Mouse (Mus musculus) CH12.LX (cell line): ENCODE measurements around the gene Tgds. TPM values are rescaled to one million over a fixed set of nuclear protein-coding genes. Genes with fewer than 3 reads are reported as not detected.
"Not testable (repeated sequence)": the region's sequence is repeated elsewhere in the genome, so short reads cannot be mapped to it uniquely, and the experiment has no call there.

ENCODE experiments used
- DNase-seq: peaks from one replicate; pipeline ENCODE4 v3.0.0-alpha.2; 2013; ENCODE audit errors: extremely low read depth
- H3K27ac ChIP-seq: 2 replicates; pipeline ENCODE4 v1.5.1; 2012; ENCODE audit warnings: low read depth, mild to moderate bottlenecking, control low read depth, moderate library complexity; ENCODE audit not compliant: insufficient read depth
- H3K27me3 ChIP-seq: replicated peaks from 2 replicates; pipeline ENCODE3; 2012; ENCODE audit warnings: inconsistent platforms
- H3K36me3 ChIP-seq, 2 experiments: replicated peaks in 1 of 2; 2 replicates each; pipeline versions ENCODE3 to v1.6.1; 2012; ENCODE audit warnings: inconsistent platforms in 1 of 2, low read length in 1 of 2, mild to moderate bottlenecking in 1 of 2, mixed read lengths in 1 of 2, moderate library complexity in 1 of 2; ENCODE audit not compliant: control insufficient read depth in 1 of 2, insufficient read depth in 1 of 2
- H3K4me1 ChIP-seq, 2 experiments: 2 replicates each; pipeline ENCODE4 v1.6.1; 2012; ENCODE audit warnings: inconsistent platforms in 1 of 2, moderate library complexity in 1 of 2; ENCODE audit not compliant: insufficient read depth in 2 of 2, control insufficient read depth in 1 of 2
- H3K4me2 ChIP-seq: 2 replicates; pipeline ENCODE4 v1.6.1; 2012; ENCODE audit warnings: low read depth, mild to moderate bottlenecking, control low read depth; ENCODE audit not compliant: poor library complexity, insufficient read depth, severe bottlenecking
- H3K4me3 ChIP-seq, 3 experiments: fragments of 150-350 bp in 1 of 3; sonication (generic) in 1 of 3; replicated peaks in 1 of 3; 2 replicates each; pipeline versions ENCODE3 to v1.5.1; 2011 to 2012; ENCODE audit warnings: low read depth in 2 of 3, low read length in 2 of 3, mild to moderate bottlenecking in 2 of 3, moderate library complexity in 2 of 3, control low read depth in 1 of 3, improper control_type of control experiment in 1 of 3, inconsistent platforms in 1 of 3, mixed read lengths in 1 of 3; ENCODE audit not compliant: poor library complexity in 1 of 3
- H3K79me2 ChIP-seq: replicated peaks from 2 replicates; pipeline ENCODE4 v1.6.1; 2012; ENCODE audit warnings: mild to moderate bottlenecking, moderate library complexity; ENCODE audit not compliant: control insufficient read depth, poor library complexity, insufficient read depth, severe bottlenecking; ENCODE audit errors: extremely low read depth
- H3K9ac ChIP-seq: 2 replicates; pipeline ENCODE4 v1.6.1; 2012; ENCODE audit warnings: low read depth, mild to moderate bottlenecking, control low read depth, moderate library complexity; ENCODE audit not compliant: insufficient read depth
- H3K9me3 ChIP-seq: replicated peaks from 2 replicates; pipeline ENCODE3; 2012; ENCODE audit warnings: low read length, inconsistent platforms, mixed read lengths
- BHLHE40 ChIP-seq: IDR thresholded peaks from 2 replicates; pipeline ENCODE4 v1.6.1; 2011; ENCODE audit warnings: mild to moderate bottlenecking, low read depth, low read length, improper control_type of control experiment
- CTCF ChIP-seq, 2 experiments: IDR thresholded peaks in 1 of 2; conservative IDR thresholded peaks in 1 of 2; 2 replicates each; pipeline ENCODE4 v1.5.1; 2011 to 2012; ENCODE audit warnings: low read depth in 2 of 2, low read length in 2 of 2, improper control_type of control experiment in 1 of 2, inconsistent platforms in 1 of 2, mild to moderate bottlenecking in 1 of 2, moderate library complexity in 1 of 2
- GABPA ChIP-seq: IDR thresholded peaks from 2 replicates; pipeline ENCODE4 v1.6.1; 2012; ENCODE audit warnings: low read depth, low read length, improper control_type of control experiment, inconsistent platforms; ENCODE audit not compliant: insufficient replicate concordance
- MAFK ChIP-seq: IDR thresholded peaks from 2 replicates; pipeline ENCODE4 v1.6.1; 2011; ENCODE audit warnings: low read length, improper control_type of control experiment; ENCODE audit not compliant: insufficient replicate concordance
- MAZ ChIP-seq: IDR thresholded peaks from 2 replicates; pipeline ENCODE4 v1.6.1; 2012; ENCODE audit warnings: low read depth, mild to moderate bottlenecking, inconsistent platforms, low read length, improper control_type of control experiment, moderate library complexity
- POLR2A ChIP-seq: IDR thresholded peaks from 2 replicates; pipeline ENCODE4 v1.6.1; 2011; ENCODE audit warnings: low read depth, mild to moderate bottlenecking, improper control_type of control experiment, low read length
- POLR2AphosphoS2 ChIP-seq: IDR thresholded peaks from 2 replicates; pipeline ENCODE4 v1.6.1; 2011; ENCODE audit warnings: low read depth, low read length, improper control_type of control experiment
- RAD21 ChIP-seq: IDR thresholded peaks from 2 replicates; pipeline ENCODE4 v1.6.1; 2011; ENCODE audit warnings: low read depth, mild to moderate bottlenecking, low read length, improper control_type of control experiment, moderate library complexity
- SMC3 ChIP-seq: IDR thresholded peaks from 2 replicates; pipeline ENCODE4 v1.6.1; 2011; ENCODE audit warnings: low read depth, low read length, improper control_type of control experiment
- ZC3H11A ChIP-seq: IDR thresholded peaks from 2 replicates; pipeline ENCODE4 v1.6.1; 2012; ENCODE audit warnings: low read depth, mild to moderate bottlenecking, inconsistent platforms, low read length, improper control_type of control experiment
- ZKSCAN1 ChIP-seq: IDR thresholded peaks from 2 replicates; pipeline ENCODE4 v1.6.1; 2012; ENCODE audit warnings: low read depth, inconsistent platforms, low read length, improper control_type of control experiment, borderline replicate concordance
- dilution Hi-C: fragments of 300-500 bp; cut with MboI; formaldehyde crosslinking; loops from 2 replicates; pipeline ENCODE4 v1.14.3; 2020; ENCODE audit warnings: low sequenced_read_pairs; ENCODE audit not compliant: extremely low pct_unique_long_range_greater_than_20kb, extremely low pct_ligation_motif_present
- in situ Hi-C: fragments of 300-500 bp; cut with MboI; formaldehyde crosslinking; loops from 3 replicates; pipeline ENCODE4 v1.14.3; 2019; ENCODE audit warnings: low sequenced_read_pairs, low pct_ligation_motif_present, low pct_unique_long_range_greater_than_20kb, mixed read lengths
- polyA plus RNA-seq: library from polyadenylated mRNA; unstranded; fragments of >175 nt; gene quantifications from 2 replicates; pipeline ENCODE4 v1.2.1, GENCODE M21; 2012; ENCODE audit warnings: low read depth; ENCODE audit not compliant: insufficient read length
- total RNA-seq, 2 experiments: library from RNA; depleted of rRNA; stranded (reverse); fragments of 300-350 nt in 1 of 2; fragments of >200 nt in 1 of 2; gene quantifications; 2 replicates each; pipeline ENCODE4 v1.2.3; 2012 to 2014

The Tgds gene
- total and polyA plus RNA-seq, 3 experiments: 18.6 to 29.4 (median 19.5) TPM

- Histone ChIP-seq H3K79me2 (no peaks in the 10 kb centered on the region), H3K9me3 (no peaks in the 10 kb centered on the region), H3K4me2 (no peak overlapping the region), H3K9ac (no peak overlapping the region), H3K4me3 (no peak overlapping the region), H3K36me3 (peaks cover 24 to 57% of the 10 kb centered on the region in 2 experiments), H3K27ac (no peak overlapping the region), H3K27me3 (no peaks in the 10 kb centered on the region), H3K4me1 (no peaks in the 10 kb centered on the region)
- dilution Hi-C loops (no loop called here), in situ Hi-C loops (no loop called here)
- no peak for DNase-seq
- TF ChIP-seq SMC3 (no peak), POLR2A (no peak), BHLHE40 (peak; percentile 81)
These were observed 29.2 kb upstream of the Tgds start for GRCm38 (mm10) chr14:118161751-118162150.

- H3K4me3 ChIP-seq: no peak overlapping the region
- no peaks in the 10 kb centered on the region for H3K4me1 ChIP-seq
- H3K9ac ChIP-seq: no peak overlapping the region
- H3K36me3 ChIP-seq: peaks cover 36 to 80% of the 10 kb centered on the region in 2 experiments
- in situ Hi-C loops (no loop called here), dilution Hi-C loops (no loop called here)
- H3K9me3 ChIP-seq: no peaks in the 10 kb centered on the region
- TF ChIP-seq MAFK: no peak
- peak; percentile 85 to 92 for TF ChIP-seq CTCF (conservative IDR thresholded peaks at IDR 0.05 in 1 of 2, IDR thresholded peaks at IDR 0.05 in 1 of 2; ENCODE audit: low read depth in 2 of 2, low read length in 2 of 2)
- TF ChIP-seq RAD21: peak; percentile 60
- no peak for TF ChIP-seq GABPA
- TF ChIP-seq SMC3: peak; percentile 76
- no peak overlapping the region for H3K4me2 ChIP-seq
- no peaks in the 10 kb centered on the region for H3K79me2 ChIP-seq
- no peaks in the 10 kb centered on the region for H3K27me3 ChIP-seq
- peak; percentile 45 for DNase-seq
- H3K27ac ChIP-seq: no peak overlapping the region
These were observed 24.6 kb upstream of the Tgds start for GRCm38 (mm10) chr14:118157146-118157545.

GRCm38 (mm10) chr14:118156740-118157139 is 24.2 kb upstream of the Tgds start:
- H3K27ac ChIP-seq: no peak overlapping the region
- no peak overlapping the region for H3K4me2 ChIP-seq
- H3K36me3 ChIP-seq: peaks cover 32 to 77% of the 10 kb centered on the region in 2 experiments
- no peaks in the 10 kb centered on the region for H3K79me2 ChIP-seq
- no peak overlapping the region for H3K9ac ChIP-seq
- no peak for TF ChIP-seq BHLHE40
- TF ChIP-seq POLR2AphosphoS2: no peak
- no peak for TF ChIP-seq MAZ
- no peak for TF ChIP-seq POLR2A
- no peak for TF ChIP-seq ZKSCAN1
- TF ChIP-seq ZC3H11A: no peak
- TF ChIP-seq, all 38 proteins: peak for 0
- Histone ChIP-seq H3K4me3 (no peak overlapping the region), H3K27me3 (no peaks in the 10 kb centered on the region), H3K4me1 (no peaks in the 10 kb centered on the region), H3K9me3 (no peaks in the 10 kb centered on the region)
- in situ Hi-C loops: no loop called here
- dilution Hi-C loops: no loop called here
- DNase-seq: no peak

GRCm38 (mm10) chr14:118156056-118156455 is 23.5 kb upstream of the Tgds start:
- H3K9ac ChIP-seq, dilution Hi-C loops, H3K27me3 ChIP-seq, H3K4me1 ChIP-seq, H3K79me2 ChIP-seq, H3K4me2 ChIP-seq, H3K4me3 ChIP-seq, H3K27ac ChIP-seq, H3K9me3 ChIP-seq, in situ Hi-C loops, DNase-seq: not testable (repeated sequence)
- H3K36me3 ChIP-seq: peaks cover 32 to 71% of the 10 kb centered on the region in 2 experiments
